Mouse (Mus musculus) hindbrain, embryonic 13.5 days (tissue): ENCODE results near the gene Tha1. TPM values are rescaled to one million over a fixed set of nuclear protein-coding genes. Genes with fewer than 3 reads are reported as not detected.
"Not testable (repeated sequence)": the region's sequence is repeated elsewhere in the genome, so short reads cannot be mapped to it uniquely, and the experiment has no call there.

Source experiments
- ATAC-seq: fragments of 200-750 bp; cut with Nextera tagmentation; 2 replicates; pipeline ENCODE4 v1.8.0; 2017; ENCODE audit warnings: moderate TSS enrichment; ENCODE audit not compliant: low FRiP score
- H3K27ac ChIP-seq: fragments of 300-500 bp; sonication (generic); 2 replicates; pipeline ENCODE4 v1.5.1; 2015; ENCODE audit warnings: inconsistent platforms, mild to moderate bottlenecking, moderate library complexity
- H3K27me3 ChIP-seq: fragments of 300-500 bp; sonication (generic); 2 replicates; pipeline ENCODE4 v1.6.1; 2015; ENCODE audit warnings: mild to moderate bottlenecking, inconsistent platforms
- H3K36me3 ChIP-seq: fragments of 300-500 bp; sonication (generic); 2 replicates; pipeline ENCODE4 v1.6.1; 2015; ENCODE audit warnings: mild to moderate bottlenecking, inconsistent platforms
- H3K4me1 ChIP-seq: fragments of 300-500 bp; sonication (generic); replicated peaks from 2 replicates; pipeline ENCODE4 v1.6.1; 2015; ENCODE audit warnings: inconsistent platforms
- H3K4me2 ChIP-seq: fragments of 300-500 bp; sonication (generic); 2 replicates; pipeline ENCODE4 v1.6.1; 2015; ENCODE audit warnings: inconsistent platforms, mild to moderate bottlenecking, moderate library complexity
- H3K4me3 ChIP-seq: fragments of 300-500 bp; sonication (generic); 2 replicates; pipeline ENCODE4 v1.5.1; 2015; ENCODE audit warnings: mild to moderate bottlenecking, inconsistent platforms
- H3K9ac ChIP-seq: fragments of 300-500 bp; sonication (generic); 2 replicates; pipeline ENCODE4 v1.6.1; 2015; ENCODE audit warnings: mild to moderate bottlenecking, inconsistent platforms
- H3K9me3 ChIP-seq: fragments of 300-500 bp; sonication (generic); 2 replicates; pipeline ENCODE4 v1.6.1; 2016; ENCODE audit warnings: inconsistent platforms
- WGBS: fragments of 180-500 bp; shearing (Covaris S2); methylation state at CpG from one replicate; pipeline ENCODE4 v1.1.7; 2015; 5-methylcytosine and 5-hydroxymethylcytosine counted together
- polyA plus RNA-seq: library from polyadenylated mRNA; unstranded; fragments of >200 nt; fragmentation: Nextera tagmentation; extraction: Ambion mirVana; gene quantifications from 2 replicates; pipeline ENCODE4 v1.2.1, GENCODE M21; 2015

The Tha1 gene
- polyA plus RNA-seq, 1 experiment from 2014 or later = 3.2 TPM

DNA sequence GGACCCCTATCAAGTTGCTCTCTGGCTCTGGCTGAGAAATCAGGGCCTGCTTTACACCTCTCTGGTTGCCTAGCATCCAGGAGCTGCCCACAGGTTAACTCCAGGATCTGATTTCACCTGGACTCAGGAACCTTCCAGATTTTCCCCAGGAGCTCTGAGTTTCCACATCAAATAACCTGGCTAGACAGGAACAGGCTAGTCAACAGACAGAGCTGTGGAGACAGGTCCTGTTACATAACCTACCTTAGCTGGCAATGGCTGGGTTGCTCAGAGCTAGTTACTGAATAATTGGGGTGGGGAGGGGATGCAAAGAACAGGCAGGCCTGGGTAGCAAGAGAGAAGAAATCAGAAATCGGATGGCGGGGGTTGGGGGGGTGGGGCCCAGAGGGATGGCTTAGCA, 28.3 kb downstream of the Tha1 start:
- H3K9me3 ChIP-seq = no peaks in the 10 kb centered on the region

DNA sequence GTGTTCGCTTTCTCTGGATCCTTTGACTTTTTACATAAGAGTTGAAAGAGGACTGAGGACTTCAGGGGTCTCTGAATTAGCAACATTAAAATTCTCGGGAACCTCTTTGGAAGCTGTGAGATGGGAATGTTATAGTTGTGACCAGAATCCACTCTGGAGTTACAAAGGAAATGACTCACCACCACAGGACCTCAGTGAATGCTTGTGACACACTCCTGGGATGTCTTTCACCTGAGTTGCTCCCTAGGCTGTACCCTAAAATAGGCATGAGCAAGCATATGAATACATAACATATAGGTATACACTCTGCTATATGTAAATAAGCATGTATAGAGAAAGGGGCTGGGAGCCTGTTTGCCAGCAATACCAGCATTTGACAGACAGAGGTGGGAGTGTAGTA, 29.8 kb downstream of the Tha1 start:
- Histone ChIP-seq H3K4me3 (no peak overlapping the region), H3K4me2 (no peak overlapping the region), H3K36me3 (no peaks in the 10 kb centered on the region), H3K4me1 (peaks cover 10% of the 10 kb centered on the region), H3K27me3 (no peaks in the 10 kb centered on the region), H3K27ac (no peak overlapping the region), H3K9ac (no peak overlapping the region), H3K9me3 (no peaks in the 10 kb centered on the region)
- WGBS = 91% methylated on average over 2 of the region's 2 CpGs
- ATAC-seq = no peak

More for the DNA sequence above, 28.3 kb downstream of the Tha1 start:
- ATAC-seq = no peak
- WGBS = 86% methylated on average over 2 of the region's 2 CpGs
- Histone ChIP-seq H3K36me3 (no peaks in the 10 kb centered on the region), H3K27ac (no peak overlapping the region), H3K4me3 (no peak overlapping the region), H3K27me3 (no peaks in the 10 kb centered on the region), H3K4me2 (no peak overlapping the region), H3K4me1 (peaks cover 20% of the 10 kb centered on the region), H3K9ac (no peak overlapping the region)

GRCm38 (mm10) chr11:117840910-117841309, 32.4 kb downstream of the Tha1 start:
- no peak overlapping the region for H3K4me2 ChIP-seq
- ATAC-seq = no peak
- 0 out of 2 replicates have a peak, but pooled peaks cover 6% of the 10 kb centered on the region for H3K4me1 ChIP-seq
- no peaks in the 10 kb centered on the region for H3K9me3 ChIP-seq
- H3K27me3 ChIP-seq = no peaks in the 10 kb centered on the region
- 76% methylated on average over 1 of the region's 1 CpGs for WGBS
- H3K9ac ChIP-seq = no peak overlapping the region
- H3K4me3 ChIP-seq = no peak overlapping the region
- no peaks in the 10 kb centered on the region for H3K36me3 ChIP-seq
- no peak overlapping the region for H3K27ac ChIP-seq

GRCm38 (mm10) chr11:117839021-117839420, 34.3 kb downstream of the Tha1 start:
- no peak overlapping the region for H3K4me2 ChIP-seq
- 94% methylated on average over 1 of the region's 1 CpGs for WGBS

DNA sequence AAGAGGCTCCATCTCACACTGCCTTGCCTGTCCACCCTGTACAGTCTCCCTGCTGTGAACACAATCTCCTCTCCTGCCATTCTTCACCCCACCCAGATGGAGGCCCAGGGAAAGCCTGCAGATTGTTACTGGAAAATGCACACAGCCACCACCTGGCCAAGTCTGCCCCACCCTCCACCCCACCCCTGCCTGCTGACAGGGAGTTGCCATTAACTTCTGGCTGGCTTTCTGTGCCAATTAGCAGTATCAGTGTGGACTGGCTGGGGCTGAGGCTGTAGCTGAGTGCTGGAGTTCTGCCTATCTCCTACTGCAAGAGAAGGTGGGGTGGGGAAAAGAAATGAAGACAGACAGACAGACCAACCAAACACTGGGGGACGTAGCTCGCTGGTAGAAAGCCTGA, 34.7 kb downstream of the Tha1 start:
- no peaks in the 10 kb centered on the region for H3K9me3 ChIP-seq
- ATAC-seq = no peak
- 0 out of 2 replicates have a peak, but pooled peaks cover 6% of the 10 kb centered on the region for H3K4me1 ChIP-seq
- H3K36me3 ChIP-seq = no peaks in the 10 kb centered on the region
- H3K9ac ChIP-seq = no peak overlapping the region; the same call in 1 of the 2 replicates
- H3K27me3 ChIP-seq = no peaks in the 10 kb centered on the region
- H3K4me3 ChIP-seq = no peak overlapping the region
- H3K27ac ChIP-seq = no peak overlapping the region
- WGBS = 63% methylated on average over 2 of the region's 2 CpGs
- no peak overlapping the region for H3K4me2 ChIP-seq

More at GRCm38 (mm10) chr11:117839021-117839420, 34.3 kb downstream of the Tha1 start:
- H3K36me3 ChIP-seq = no peaks in the 10 kb centered on the region
- H3K27ac ChIP-seq = no peak overlapping the region
- no peak for ATAC-seq
- H3K4me1 ChIP-seq = 0 out of 2 replicates have a peak, but pooled peaks cover 6% of the 10 kb centered on the region
- no peak overlapping the region for H3K4me3 ChIP-seq
- no peaks in the 10 kb centered on the region for H3K9me3 ChIP-seq
- H3K27me3 ChIP-seq = no peaks in the 10 kb centered on the region
- H3K9ac ChIP-seq = no peak overlapping the region

- Histone ChIP-seq H3K9me3 (no peaks in the 10 kb centered on the region), H3K4me2 (peak overlapping the region; percentile 32; the same call in 1 of the 2 replicates), H3K4me3 (no peak overlapping the region), H3K27ac (no peak overlapping the region), H3K36me3 (no peaks in the 10 kb centered on the region), H3K27me3 (no peaks in the 10 kb centered on the region), H3K9ac (no peak overlapping the region), H3K4me1 (peaks cover 15% of the 10 kb centered on the region)
- no peak for ATAC-seq
- 24% methylated on average over 13 of the region's 13 CpGs for WGBS
Measured at GRCm38 (mm10) chr11:117836306-117836705, 37.0 kb downstream of the Tha1 start.

DNA sequence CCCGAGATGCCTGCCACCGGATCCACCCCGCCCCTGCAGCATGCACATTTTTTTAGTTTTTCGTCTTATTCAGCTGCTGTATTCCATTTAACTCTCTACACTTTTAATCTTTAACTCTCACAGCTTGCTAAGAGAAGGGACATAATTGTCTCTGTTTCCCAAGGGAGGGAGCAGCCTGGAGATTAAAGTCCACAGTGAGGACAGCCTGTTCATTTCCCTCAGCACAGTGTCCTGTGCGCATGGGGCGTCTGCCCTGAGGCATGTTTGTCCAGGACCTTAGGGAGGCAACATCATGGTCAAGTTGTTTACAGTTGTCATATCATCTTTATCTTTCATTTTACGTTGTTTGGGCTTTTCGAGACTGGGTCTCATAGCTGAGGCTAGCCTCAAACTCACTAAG, 39.2 kb downstream of the Tha1 start:
- Histone ChIP-seq H3K4me3 (no peak overlapping the region), H3K27me3 (no peaks in the 10 kb centered on the region), H3K4me2 (no peak overlapping the region), H3K27ac (no peak overlapping the region), H3K9ac (no peak overlapping the region), H3K36me3 (no peaks in the 10 kb centered on the region), H3K9me3 (no peaks in the 10 kb centered on the region), H3K4me1 (peaks cover 29% of the 10 kb centered on the region)
- 94% methylated on average over 8 of the region's 8 CpGs for WGBS
- ATAC-seq = no peak

DNA sequence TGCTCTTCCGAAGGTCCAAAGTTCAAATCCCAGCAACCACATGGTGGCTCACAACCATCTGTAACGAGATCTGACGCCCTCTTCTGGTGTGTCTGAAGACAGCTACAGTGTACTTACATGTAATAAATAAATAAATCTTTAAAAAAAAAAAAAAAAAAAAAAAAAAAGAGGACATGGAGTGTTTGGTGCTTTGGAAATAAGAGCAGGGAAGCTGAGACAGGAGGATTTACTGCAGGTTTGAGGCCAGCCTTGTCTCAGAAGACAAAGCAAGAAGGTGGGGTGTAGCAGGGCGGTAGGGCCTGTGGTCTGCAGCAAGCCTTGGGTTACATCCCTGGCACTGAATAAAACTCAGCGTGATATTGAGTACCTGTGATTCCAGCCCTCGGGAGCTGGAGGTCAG, 39.8 kb downstream of the Tha1 start:
- 90% methylated on average over 4 of the region's 6 CpGs for WGBS
- H3K36me3 ChIP-seq, H3K27ac ChIP-seq, H3K27me3 ChIP-seq, H3K4me3 ChIP-seq, H3K4me2 ChIP-seq, ATAC-seq, H3K9me3 ChIP-seq, H3K9ac ChIP-seq: not testable (repeated sequence)
- peaks cover 34% of the 10 kb centered on the region for H3K4me1 ChIP-seq

- H3K36me3 ChIP-seq = no peaks in the 10 kb centered on the region
- H3K4me3 ChIP-seq = peak overlapping the region; percentile 38
- H3K27ac ChIP-seq = peak overlapping the region; percentile 60; the same call in 1 of the 2 replicates
- H3K4me2 ChIP-seq = peak overlapping the region; percentile 54
- ATAC-seq = peak; percentile 79
- 17% methylated on average over 28 of the region's 28 CpGs for WGBS
- peak overlapping the region; percentile 11; the same call in 1 of the 2 replicates for H3K9ac ChIP-seq
- H3K9me3 ChIP-seq = no peaks in the 10 kb centered on the region
- peaks cover 46% of the 10 kb centered on the region for H3K4me1 ChIP-seq
- H3K27me3 ChIP-seq = no peaks in the 10 kb centered on the region
Measured at GRCm38 (mm10) chr11:117832086-117832969, 41.0 kb downstream of the Tha1 start.

DNA sequence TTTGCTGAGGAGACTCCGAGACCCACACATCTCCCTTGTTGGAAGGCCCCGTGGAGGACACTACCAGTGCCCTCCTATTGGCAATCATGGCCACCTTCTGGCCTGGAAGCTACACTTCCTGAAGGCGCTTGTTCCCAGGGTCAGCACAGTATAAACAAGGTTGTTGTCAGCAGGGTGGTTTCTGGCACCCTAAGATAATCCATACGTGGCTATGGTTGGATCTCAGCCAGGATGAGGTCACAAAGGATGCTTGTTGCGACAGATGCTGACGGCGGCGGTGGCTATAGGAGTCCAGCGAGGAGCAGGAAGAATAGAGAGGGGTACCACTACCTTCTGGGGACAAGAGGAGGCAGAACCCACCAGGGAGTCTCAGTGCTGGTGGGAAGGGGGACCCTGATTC, 42.9 kb downstream of the Tha1 start:
- no peaks in the 10 kb centered on the region for H3K9me3 ChIP-seq
- no peaks in the 10 kb centered on the region for H3K36me3 ChIP-seq
- H3K9ac ChIP-seq = no peak overlapping the region
- no peak overlapping the region for H3K4me2 ChIP-seq
- H3K4me1 ChIP-seq = peaks cover 55% of the 10 kb centered on the region
- H3K27me3 ChIP-seq = no peaks in the 10 kb centered on the region
- no peak overlapping the region for H3K27ac ChIP-seq
- no peak for ATAC-seq
- H3K4me3 ChIP-seq = no peak overlapping the region
- 71% methylated on average over 9 of the region's 9 CpGs for WGBS

DNA sequence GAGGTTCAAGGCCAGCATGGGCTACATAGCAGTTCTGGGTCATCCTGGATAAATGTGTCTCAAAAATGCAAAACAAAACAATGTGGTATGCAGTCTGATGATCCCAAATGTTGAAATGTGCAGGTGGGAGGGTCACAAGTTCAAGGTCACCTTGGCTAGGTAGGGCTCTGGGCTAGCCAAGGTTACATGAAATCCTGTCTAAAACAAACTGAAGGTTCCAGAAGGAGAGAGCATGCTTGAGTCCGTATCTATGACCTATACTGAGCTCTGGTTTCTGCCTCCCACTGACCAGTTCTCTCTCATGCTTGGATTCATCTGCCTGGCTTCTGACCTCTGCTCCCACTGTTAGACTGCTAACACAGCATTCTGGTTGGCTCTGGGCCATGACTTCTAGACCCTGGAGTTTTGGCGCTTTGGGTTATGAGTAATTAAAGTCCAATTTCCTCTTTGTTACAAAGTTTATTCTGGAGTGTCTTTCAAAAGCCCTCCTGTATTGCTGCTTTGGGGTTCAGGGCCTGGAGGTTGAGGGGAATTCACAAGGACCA, 43.5 kb downstream of the Tha1 start:
- WGBS = 87% methylated on average over 2 of the region's 2 CpGs
- H3K9ac ChIP-seq = no peak overlapping the region
- H3K27ac ChIP-seq = no peak overlapping the region
- H3K27me3 ChIP-seq = no peaks in the 10 kb centered on the region
- no peaks in the 10 kb centered on the region for H3K9me3 ChIP-seq
- H3K4me1 ChIP-seq = peaks cover 62% of the 10 kb centered on the region
- no peak for ATAC-seq
- no peak overlapping the region for H3K4me2 ChIP-seq
- H3K36me3 ChIP-seq = no peaks in the 10 kb centered on the region
- no peak overlapping the region for H3K4me3 ChIP-seq

DNA sequence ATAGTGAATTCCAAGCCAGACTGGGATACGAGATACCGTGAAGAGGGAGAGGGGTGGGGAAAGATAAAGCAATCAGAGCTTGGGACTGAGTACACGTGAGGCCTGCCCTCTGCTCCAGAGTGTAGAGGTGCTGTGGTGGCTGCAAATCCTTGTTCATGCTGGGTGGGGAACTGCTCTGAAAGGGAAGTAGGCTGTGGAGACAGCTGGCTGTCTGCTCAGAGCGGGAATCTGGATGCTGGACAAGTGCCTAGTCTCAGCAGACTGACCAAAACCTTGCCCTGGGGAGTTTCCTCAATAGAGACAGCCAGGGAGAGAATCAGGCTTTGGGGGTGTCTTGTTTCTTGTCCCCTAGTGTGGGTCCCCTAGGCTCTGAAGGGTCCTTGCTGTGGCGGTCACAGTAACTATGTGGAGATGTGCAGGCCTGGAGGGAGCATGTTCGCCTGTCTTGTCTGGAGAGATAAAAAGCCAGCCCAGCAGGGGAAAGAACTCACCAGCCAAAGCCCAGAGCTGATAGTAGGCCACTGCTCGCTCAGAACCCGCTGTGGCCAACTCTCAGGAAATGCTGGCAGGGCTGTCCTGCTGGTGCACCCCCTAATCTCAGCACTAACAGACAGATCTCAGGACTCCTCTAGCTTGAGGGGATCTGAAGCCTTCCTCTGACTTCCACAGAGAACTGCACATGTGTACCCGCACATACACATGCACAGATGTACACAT, 44.2 kb downstream of the Tha1 start:
- WGBS = 59% methylated on average over 9 of the region's 9 CpGs
- Histone ChIP-seq H3K9me3 (no peaks in the 10 kb centered on the region), H3K4me1 (peaks cover 68% of the 10 kb centered on the region), H3K4me3 (no peak overlapping the region), H3K36me3 (no peaks in the 10 kb centered on the region), H3K27me3 (no peaks in the 10 kb centered on the region), H3K9ac (no peak overlapping the region; the same call in 1 of the 2 replicates), H3K4me2 (no peak overlapping the region), H3K27ac (peak overlapping the region; percentile 40; the same call in 1 of the 2 replicates)
- no peak for ATAC-seq
